Mouse (Mus musculus) thymus, adult 2 months (tissue): ENCODE results near the gene Psrc1. TPM values are rescaled to one million over a fixed set of nuclear protein-coding genes. Genes with fewer than 3 reads are reported as not detected.

Experiments
- DNase-seq: peaks from one replicate; pipeline ENCODE4 v3.0.0; 2021
- H3K27ac ChIP-seq: fragments of 200-500 bp; 2 replicates; pipeline ENCODE4 v1.5.1; 2012; ENCODE audit warnings: low read length, control low read depth; ENCODE audit not compliant: control insufficient read depth, insufficient read depth
- H3K27me3 ChIP-seq: fragments of 200-500 bp; 2 replicates; pipeline ENCODE4 v1.6.1; 2012; ENCODE audit warnings: mild to moderate bottlenecking, low read length, moderate library complexity, mixed read lengths; ENCODE audit not compliant: control insufficient read depth, insufficient read depth
- H3K36me3 ChIP-seq: fragments of 200-500 bp; 2 replicates; pipeline ENCODE4 v1.6.1; 2012; ENCODE audit warnings: mild to moderate bottlenecking, low read length, moderate library complexity; ENCODE audit not compliant: control insufficient read depth, insufficient read depth
- H3K4me1 ChIP-seq: fragments of 200-500 bp; replicated peaks from 2 replicates; pipeline ENCODE4 v1.6.1; 2012; ENCODE audit warnings: low read length; ENCODE audit not compliant: control insufficient read depth, insufficient read depth
- H3K4me3 ChIP-seq: fragments of 200-500 bp; 2 replicates; pipeline ENCODE4 v1.5.1; 2012; ENCODE audit warnings: mild to moderate bottlenecking, low read length, control low read depth, moderate library complexity; ENCODE audit not compliant: control insufficient read depth, insufficient read depth
- CTCF ChIP-seq: fragments of 200-500 bp; IDR thresholded peaks from 2 replicates; pipeline ENCODE4 v1.5.1; 2012; ENCODE audit warnings: mild to moderate bottlenecking, control low read depth, low read length, moderate library complexity, borderline replicate concordance; ENCODE audit not compliant: control insufficient read depth, poor library complexity, insufficient read depth; ENCODE audit errors: extremely low read depth
- POLR2A ChIP-seq: fragments of 200-500 bp; IDR thresholded peaks from 2 replicates; pipeline ENCODE4 v1.6.1; 2012; ENCODE audit warnings: mild to moderate bottlenecking, low read length, control low read depth, moderate library complexity; ENCODE audit not compliant: control insufficient read depth, poor library complexity, insufficient read depth; ENCODE audit errors: extremely low read depth
- WGBS: fragments of 180-500 bp; shearing (Covaris S2); methylation state at CpG from one replicate; pipeline ENCODE4 v1.1.7; 2018; 5-methylcytosine and 5-hydroxymethylcytosine counted together
- polyA plus RNA-seq: library from polyadenylated mRNA; depleted of rRNA; stranded (reverse); fragments of >200 nt; gene quantifications from 2 replicates; pipeline ENCODE4 v1.2.3, GENCODE M21; 2012; rRNA removed

Gene Psrc1
- 27.9 and 29.9 TPM in 2 replicates for polyA plus RNA-seq

- peak; percentile 87 for DNase-seq
- H3K4me1 ChIP-seq, result peaks cover 13% of the 10 kb centered on the region
- no peaks in the 10 kb centered on the region for H3K36me3 ChIP-seq
- H3K27me3 ChIP-seq, result no peaks in the 10 kb centered on the region
- 4% methylated on average over 44 of the region's 44 CpGs for WGBS
- no peak within 1 kb of the TSS for H3K27ac ChIP-seq
- peak; percentile 36; the same call in 1 of the 2 replicates for TF ChIP-seq POLR2A
- TF ChIP-seq CTCF, result 0 out of 2 replicates have a peak, but pooled peaks have one; percentile 13
- peak within 1 kb of the TSS; percentile 92 for H3K4me3 ChIP-seq
Observed at GRCm38 (mm10) chr3:108383485-108384354, at the start of gene Psrc1. Psrc1 (plus strand) TSS chr3:108383839.

- Histone ChIP-seq H3K27me3 (no peaks in the 10 kb centered on the region), H3K4me1 (no peaks in the 10 kb centered on the region), H3K4me3 (no peak overlapping the region), H3K36me3 (no peaks in the 10 kb centered on the region), H3K27ac (no peak overlapping the region)
- TF ChIP-seq CTCF, result no peak
- no peak for TF ChIP-seq POLR2A
- no peak for DNase-seq
- 95% methylated on average over 5 of the region's 5 CpGs for WGBS
Observed at GRCm38 (mm10) chr3:108336878-108337277, 46.8 kb upstream of the Psrc1 start.

DNA sequence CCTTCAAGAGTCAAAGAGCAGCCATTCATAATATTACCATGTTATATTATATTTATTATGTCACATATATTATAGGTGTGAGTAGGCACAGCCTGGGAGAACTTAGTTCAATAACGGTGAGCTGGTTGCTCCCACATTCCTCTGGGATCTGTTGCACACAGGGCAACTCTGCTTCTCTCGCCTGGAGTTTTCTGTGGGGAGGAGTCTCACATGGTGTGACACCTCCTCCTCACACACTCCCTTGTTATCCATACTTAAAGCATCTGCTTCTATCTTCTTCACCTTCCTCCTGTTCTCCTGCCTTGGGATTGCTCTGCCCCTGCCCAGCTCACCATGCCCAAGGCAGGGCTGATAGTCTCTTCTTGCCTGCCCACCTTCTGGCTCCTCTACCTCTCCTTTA, 42.6 kb upstream of the Psrc1 start:
- WGBS, result 98% methylated on average over 2 of the region's 2 CpGs
- DNase-seq, result no peak
- no peak for TF ChIP-seq POLR2A
- no peak for TF ChIP-seq CTCF
- no peaks in the 10 kb centered on the region for H3K4me1 ChIP-seq
- no peaks in the 10 kb centered on the region for H3K27me3 ChIP-seq
- H3K4me3 ChIP-seq, result no peak overlapping the region
- H3K27ac ChIP-seq, result no peak overlapping the region
- H3K36me3 ChIP-seq, result no peaks in the 10 kb centered on the region

GRCm38 (mm10) chr3:108342185-108342584, 41.5 kb upstream of the Psrc1 start:
- Histone ChIP-seq H3K27me3 (no peaks in the 10 kb centered on the region), H3K4me3 (no peak overlapping the region), H3K36me3 (no peaks in the 10 kb centered on the region), H3K27ac (no peak overlapping the region), H3K4me1 (no peaks in the 10 kb centered on the region)
- 95% methylated on average over 7 of the region's 7 CpGs for WGBS
- no peak for DNase-seq
- TF ChIP-seq CTCF, result no peak
- no peak for TF ChIP-seq POLR2A

DNA sequence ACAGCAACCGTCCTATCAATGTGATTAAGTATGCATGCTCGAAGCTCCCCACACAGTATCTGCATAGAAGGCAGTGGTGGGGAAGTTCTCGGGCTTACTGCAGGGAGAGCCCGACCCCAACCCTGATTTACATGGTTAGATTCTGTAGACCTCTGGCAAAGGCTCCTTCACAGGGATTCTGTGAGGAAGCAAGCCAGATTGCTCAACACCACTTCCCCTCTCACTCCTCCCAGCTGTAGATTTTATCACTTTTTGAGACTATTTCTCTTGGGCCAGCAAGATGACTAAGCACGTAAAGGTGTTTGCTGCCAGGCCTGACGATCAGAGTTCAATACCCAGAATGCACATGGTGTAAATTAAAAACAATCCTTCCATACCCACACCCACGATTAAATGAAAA, 37.8 kb upstream of the Psrc1 start:
- no peaks in the 10 kb centered on the region; the same call in 1 of the 2 replicates for H3K36me3 ChIP-seq
- no peak for DNase-seq
- no peak overlapping the region for H3K4me3 ChIP-seq
- H3K27ac ChIP-seq, result no peak overlapping the region
- no peaks in the 10 kb centered on the region for H3K27me3 ChIP-seq
- TF ChIP-seq POLR2A (no peak), CTCF (no peak)
- WGBS, result 54% methylated on average over 7 of the region's 7 CpGs
- no peaks in the 10 kb centered on the region for H3K4me1 ChIP-seq

- no peaks in the 10 kb centered on the region; the same call in 1 of the 2 replicates for H3K36me3 ChIP-seq
- WGBS, result 91% methylated on average over 9 of the region's 9 CpGs
- no peak overlapping the region for H3K27ac ChIP-seq
- H3K4me1 ChIP-seq, result no peaks in the 10 kb centered on the region
- TF ChIP-seq CTCF, result no peak
- TF ChIP-seq POLR2A, result no peak
- DNase-seq, result no peak
- no peak overlapping the region for H3K4me3 ChIP-seq
- H3K27me3 ChIP-seq, result no peaks in the 10 kb centered on the region
Observed at GRCm38 (mm10) chr3:108348376-108348775, 35.3 kb upstream of the Psrc1 start.
